Mouse (Mus musculus): Measurements from ENCODE around the gene Hadh. TPM values are rescaled to one million over a fixed set of nuclear protein-coding genes. Genes with fewer than 3 reads are reported as not detected.
A peak's percentile ranks its signal among the peaks of the same experiment; 100 is the strongest.

Gene Hadh
- 110 and 112 TPM in 2 replicates for polyA plus RNA-seq (2014; fragmentation: Nextera tagmentation; extraction: Ambion mirVana)

GRCm38 (mm10) chr3:131271559-131272373 is at the start of gene Hadh:
Gene Hadh (minus strand): TSS chr3:131272101.
- Histone ChIP-seq H3K4me1 (ENCODE audit: control insufficient read depth, insufficient read depth, low read length) (peaks cover 12% of the 10 kb centered on the region; the same call in 1 of the 2 replicates), H3K9me3 (ENCODE audit: control insufficient read depth, low read length) (no peaks in the 10 kb centered on the region), H3K36me3 (ENCODE audit: control insufficient read depth, insufficient read depth, low read length) (peaks cover 5% of the 10 kb centered on the region; the same call in 1 of the 2 replicates), H3K4me2 (ENCODE audit: low read depth, low read length) (peak within 1 kb of the TSS; percentile 62), H3K27ac (replicated peaks; ENCODE audit: low read depth, low read length) (peak within 1 kb of the TSS; percentile 81), H3K27me3 (replicated peaks; ENCODE audit: control insufficient read depth, insufficient read depth, low read length) (no peaks in the 10 kb centered on the region), H3K9ac (ENCODE audit: low read depth, low read length) (peak within 1 kb of the TSS; percentile 75), H3K4me3 (ENCODE audit: low read depth, low read length) (peak within 1 kb of the TSS; percentile 86)
- under 1% methylated on average over 39 of the region's 54 CpGs for WGBS
- DNase-seq (ENCODE audit: low spot score) (peak; percentile 92), ATAC-seq (ENCODE audit: low read depth) (peak; percentile 95)

DNA sequence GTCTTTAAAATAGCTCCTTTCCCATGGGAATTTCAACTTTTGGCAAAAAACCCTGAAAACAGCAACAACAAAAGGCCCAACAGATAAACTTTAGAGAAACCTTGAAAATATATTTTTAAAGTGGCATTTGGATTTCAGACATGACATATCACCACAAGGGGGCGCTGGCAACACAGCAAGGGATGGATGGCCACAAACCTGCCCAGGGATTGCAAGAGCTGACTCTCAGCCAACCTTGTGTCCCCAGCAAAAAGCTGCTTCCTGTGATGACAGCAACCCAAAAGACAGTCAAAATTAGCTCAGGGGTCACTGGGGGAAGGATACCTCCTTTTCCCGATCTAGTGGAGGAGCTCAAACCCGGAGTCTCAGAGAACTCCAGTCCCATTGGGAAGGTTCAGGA is 48.3 kb upstream of the Hadh start:
- H3K4me1 ChIP-seq (ENCODE audit: control insufficient read depth, insufficient read depth, low read length) = peaks cover 10% of the 10 kb centered on the region
- no peak overlapping the region for H3K27ac ChIP-seq (replicated peaks; ENCODE audit: low read depth, low read length)
- DNase-seq (ENCODE audit: low spot score) (peak; percentile 88), ATAC-seq (ENCODE audit: low read depth) (peak; percentile 32; the same call in 1 of the 2 replicates)
- no peaks in the 10 kb centered on the region for H3K36me3 ChIP-seq (ENCODE audit: control insufficient read depth, insufficient read depth, low read length)
- 6% methylated on average over 3 of the region's 3 CpGs for WGBS
- H3K9me3 ChIP-seq (ENCODE audit: control insufficient read depth, low read length) = no peaks in the 10 kb centered on the region
- H3K4me3 ChIP-seq (ENCODE audit: low read depth, low read length) = no peak overlapping the region
- peak overlapping the region; percentile 40 for H3K4me2 ChIP-seq (ENCODE audit: low read depth, low read length)
- 0 out of 2 replicates have a peak overlapping the region, but pooled peaks have one; percentile 25 for H3K9ac ChIP-seq (ENCODE audit: low read depth, low read length)
- no peaks in the 10 kb centered on the region for H3K27me3 ChIP-seq (replicated peaks; ENCODE audit: control insufficient read depth, insufficient read depth, low read length)

GRCm38 (mm10) chr3:131318211-131318610 is 46.3 kb upstream of the Hadh start:
- Histone ChIP-seq H3K27me3 (replicated peaks; ENCODE audit: control insufficient read depth, insufficient read depth, low read length) (no peaks in the 10 kb centered on the region), H3K4me3 (ENCODE audit: low read depth, low read length) (no peak overlapping the region), H3K36me3 (ENCODE audit: control insufficient read depth, insufficient read depth, low read length) (no peaks in the 10 kb centered on the region), H3K9me3 (ENCODE audit: control insufficient read depth, low read length) (no peaks in the 10 kb centered on the region), H3K27ac (replicated peaks; ENCODE audit: low read depth, low read length) (no peak overlapping the region), H3K4me2 (ENCODE audit: low read depth, low read length) (no peak overlapping the region), H3K9ac (ENCODE audit: low read depth, low read length) (no peak overlapping the region), H3K4me1 (ENCODE audit: control insufficient read depth, insufficient read depth, low read length) (peaks cover 10% of the 10 kb centered on the region)
- 51% methylated on average over 2 of the region's 2 CpGs for WGBS
- DNase-seq (ENCODE audit: low spot score) = no peak
- ATAC-seq (ENCODE audit: low read depth) = no peak

- ATAC-seq (ENCODE audit: low read depth) = no peak
- Histone ChIP-seq H3K4me3 (ENCODE audit: low read depth, low read length) (no peak overlapping the region), H3K27ac (replicated peaks; ENCODE audit: low read depth, low read length) (no peak overlapping the region), H3K27me3 (replicated peaks; ENCODE audit: control insufficient read depth, insufficient read depth, low read length) (no peaks in the 10 kb centered on the region), H3K4me1 (ENCODE audit: control insufficient read depth, insufficient read depth, low read length) (peaks cover 6% of the 10 kb centered on the region), H3K9me3 (ENCODE audit: control insufficient read depth, low read length) (no peaks in the 10 kb centered on the region), H3K9ac (ENCODE audit: low read depth, low read length) (no peak overlapping the region), H3K36me3 (ENCODE audit: control insufficient read depth, insufficient read depth, low read length) (no peaks in the 10 kb centered on the region), H3K4me2 (ENCODE audit: low read depth, low read length) (no peak overlapping the region)
- DNase-seq (ENCODE audit: low spot score) = no peak
- WGBS = 77% methylated on average over 1 of the region's 1 CpGs
These were observed 45.2 kb upstream of the Hadh start for GRCm38 (mm10) chr3:131317126-131317525.

DNA sequence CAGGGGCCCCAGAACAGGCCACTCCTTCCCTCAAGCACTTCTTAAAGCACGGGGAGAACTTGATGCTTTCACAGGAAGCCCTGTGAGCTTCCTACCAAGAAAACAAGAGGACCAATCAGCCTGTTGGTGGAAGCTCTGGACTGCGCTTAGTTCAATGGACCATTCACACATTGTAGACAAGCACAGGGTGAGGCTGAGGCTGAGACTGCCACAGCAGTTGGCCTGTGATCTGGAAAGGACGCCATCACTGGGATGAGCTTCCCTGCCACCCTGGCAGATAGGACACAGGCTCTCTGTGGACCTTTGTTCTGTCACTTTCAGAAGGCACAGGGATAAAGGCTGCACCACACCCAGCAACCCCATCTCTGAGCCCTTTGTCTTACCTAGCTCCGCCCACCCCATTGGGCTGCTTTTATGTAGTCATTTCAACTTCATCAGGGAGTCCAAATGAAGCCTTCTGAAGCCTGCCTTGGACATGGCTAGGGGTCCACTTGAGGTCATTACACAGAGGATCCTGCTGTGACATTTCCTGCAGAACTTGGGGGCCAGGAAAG is 44.1 kb upstream of the Hadh start:
- H3K36me3 ChIP-seq (ENCODE audit: control insufficient read depth, insufficient read depth, low read length) = no peaks in the 10 kb centered on the region
- H3K4me3 ChIP-seq (ENCODE audit: low read depth, low read length) = no peak overlapping the region
- no peaks in the 10 kb centered on the region for H3K27me3 ChIP-seq (replicated peaks; ENCODE audit: control insufficient read depth, insufficient read depth, low read length)
- no peak overlapping the region for H3K4me2 ChIP-seq (ENCODE audit: low read depth, low read length)
- WGBS = 60% methylated on average over 4 of the region's 4 CpGs
- peaks cover 4% of the 10 kb centered on the region; the same call in 1 of the 2 replicates for H3K4me1 ChIP-seq (ENCODE audit: control insufficient read depth, insufficient read depth, low read length)
- DNase-seq (ENCODE audit: low spot score) = peak; percentile 40
- no peaks in the 10 kb centered on the region for H3K9me3 ChIP-seq (ENCODE audit: control insufficient read depth, low read length)
- H3K9ac ChIP-seq (ENCODE audit: low read depth, low read length) = no peak overlapping the region
- H3K27ac ChIP-seq (replicated peaks; ENCODE audit: low read depth, low read length) = no peak overlapping the region
- ATAC-seq (ENCODE audit: low read depth) = peak; percentile 53; the same call in 1 of the 2 replicates

GRCm38 (mm10) chr3:131312340-131312739 is 40.4 kb upstream of the Hadh start:
- DNase-seq (ENCODE audit: low spot score) (no peak), ATAC-seq (ENCODE audit: low read depth) (no peak)
- Histone ChIP-seq H3K27ac (replicated peaks; ENCODE audit: low read depth, low read length) (no peak overlapping the region), H3K9ac (ENCODE audit: low read depth, low read length) (no peak overlapping the region), H3K27me3 (replicated peaks; ENCODE audit: control insufficient read depth, insufficient read depth, low read length) (no peaks in the 10 kb centered on the region), H3K4me1 (ENCODE audit: control insufficient read depth, insufficient read depth, low read length) (no peaks in the 10 kb centered on the region), H3K36me3 (ENCODE audit: control insufficient read depth, insufficient read depth, low read length) (no peaks in the 10 kb centered on the region), H3K4me3 (ENCODE audit: low read depth, low read length) (no peak overlapping the region), H3K9me3 (ENCODE audit: control insufficient read depth, low read length) (peaks cover 13% of the 10 kb centered on the region), H3K4me2 (ENCODE audit: low read depth, low read length) (no peak overlapping the region)
- 79% methylated on average over 9 of the region's 9 CpGs for WGBS

GRCm38 (mm10) chr3:131310572-131310971 is 38.7 kb upstream of the Hadh start:
- H3K9ac ChIP-seq (ENCODE audit: low read depth, low read length) = no peak overlapping the region
- WGBS = 87% methylated on average over 4 of the region's 4 CpGs
- no peaks in the 10 kb centered on the region for H3K36me3 ChIP-seq (ENCODE audit: control insufficient read depth, insufficient read depth, low read length)
- H3K27ac ChIP-seq (replicated peaks; ENCODE audit: low read depth, low read length) = no peak overlapping the region
- H3K4me1 ChIP-seq (ENCODE audit: control insufficient read depth, insufficient read depth, low read length) = no peaks in the 10 kb centered on the region
- no peak overlapping the region for H3K4me2 ChIP-seq (ENCODE audit: low read depth, low read length)
- ATAC-seq (ENCODE audit: low read depth) (no peak), DNase-seq (ENCODE audit: low spot score) (no peak)
- H3K27me3 ChIP-seq (replicated peaks; ENCODE audit: control insufficient read depth, insufficient read depth, low read length) = no peaks in the 10 kb centered on the region
- H3K4me3 ChIP-seq (ENCODE audit: low read depth, low read length) = no peak overlapping the region
- H3K9me3 ChIP-seq (ENCODE audit: control insufficient read depth, low read length) = peaks cover 13% of the 10 kb centered on the region

GRCm38 (mm10) chr3:131307811-131308210 is 35.9 kb upstream of the Hadh start:
- 80% methylated on average over 3 of the region's 3 CpGs for WGBS
- H3K9me3 ChIP-seq (ENCODE audit: control insufficient read depth, low read length) = peaks cover 13% of the 10 kb centered on the region
- H3K4me2 ChIP-seq (ENCODE audit: low read depth, low read length) = no peak overlapping the region
- H3K27ac ChIP-seq (replicated peaks; ENCODE audit: low read depth, low read length) = no peak overlapping the region
- H3K4me3 ChIP-seq (ENCODE audit: low read depth, low read length) = no peak overlapping the region
- H3K36me3 ChIP-seq (ENCODE audit: control insufficient read depth, insufficient read depth, low read length) = no peaks in the 10 kb centered on the region
- DNase-seq (ENCODE audit: low spot score) = no peak
- no peak for ATAC-seq (ENCODE audit: low read depth)
- peaks cover 5% of the 10 kb centered on the region; the same call in 1 of the 2 replicates for H3K27me3 ChIP-seq (replicated peaks; ENCODE audit: control insufficient read depth, insufficient read depth, low read length)
- no peak overlapping the region for H3K9ac ChIP-seq (ENCODE audit: low read depth, low read length)
- no peaks in the 10 kb centered on the region for H3K4me1 ChIP-seq (ENCODE audit: control insufficient read depth, insufficient read depth, low read length)
